Mouse (Mus musculus) retina, embryonic 14.5 days (tissue): ENCODE data around the gene Drc3.

Source experiments
- DNase-seq: peaks from one replicate; pipeline ENCODE4 v3.0.0-alpha.2; 2015; ENCODE audit warnings: low spot score

The Drc3 gene

GRCm38 (mm10) chr11:60338291-60338690 is 14.8 kb upstream of the Drc3 start:
- peak; percentile 74 for DNase-seq

GRCm38 (mm10) chr11:60339361-60339760 is 13.8 kb upstream of the Drc3 start:
- DNase-seq, result no peak

- DNase-seq, result no peak
These were observed 7.3 kb upstream of the Drc3 start for GRCm38 (mm10) chr11:60345868-60346267.

GRCm38 (mm10) chr11:60346537-60346936 is 6.6 kb upstream of the Drc3 start:
- no peak for DNase-seq

- peak; percentile 27 for DNase-seq
These were observed 1.7 kb upstream of the Drc3 start for GRCm38 (mm10) chr11:60351388-60351787.

- peak; percentile 15 for DNase-seq
These were observed 1.2 kb upstream of the Drc3 start for GRCm38 (mm10) chr11:60351925-60352371.

GRCm38 (mm10) chr11:60355952-60356351 is 2.8 kb downstream of the Drc3 start:
- DNase-seq, result no peak

- no peak for DNase-seq
These were observed 4.0 kb downstream of the Drc3 start for GRCm38 (mm10) chr11:60357116-60357515.

- DNase-seq, result no peak
These were observed 5.4 kb downstream of the Drc3 start for GRCm38 (mm10) chr11:60358548-60358947.

GRCm38 (mm10) chr11:60359138-60359537 is 6.0 kb downstream of the Drc3 start:
- no peak for DNase-seq

GRCm38 (mm10) chr11:60359936-60360335 is 6.8 kb downstream of the Drc3 start:
- no peak for DNase-seq

GRCm38 (mm10) chr11:60360631-60361201 is 7.6 kb downstream of the Drc3 start:
- DNase-seq, result no peak

GRCm38 (mm10) chr11:60366239-60367019 is 13.3 kb downstream of the Drc3 start:
- no peak for DNase-seq

GRCm38 (mm10) chr11:60367256-60367655 is 14.1 kb downstream of the Drc3 start:
- DNase-seq, result no peak

GRCm38 (mm10) chr11:60368909-60369308 is 15.8 kb downstream of the Drc3 start:
- no peak for DNase-seq

- DNase-seq, result no peak
These were observed 16.3 kb downstream of the Drc3 start for GRCm38 (mm10) chr11:60369448-60369847.

- no peak for DNase-seq
These were observed 17.3 kb downstream of the Drc3 start for GRCm38 (mm10) chr11:60370431-60370830.

- no peak for DNase-seq
These were observed 21.4 kb downstream of the Drc3 start for GRCm38 (mm10) chr11:60374481-60374880.

- DNase-seq, result no peak
These were observed 30.4 kb downstream of the Drc3 start for GRCm38 (mm10) chr11:60383518-60383917.

- peak; percentile 53 for DNase-seq
These were observed 31.8 kb downstream of the Drc3 start for GRCm38 (mm10) chr11:60384762-60385421.

GRCm38 (mm10) chr11:60385946-60386345 is 32.8 kb downstream of the Drc3 start:
- no peak for DNase-seq

- no peak for DNase-seq
These were observed 34.8 kb downstream of the Drc3 start for GRCm38 (mm10) chr11:60387944-60388343.

- no peak for DNase-seq
These were observed 38.2 kb downstream of the Drc3 start for GRCm38 (mm10) chr11:60391346-60391745.
